Mouse (Mus musculus): ENCODE measurements at regions not wholly inside any gene's neighbourhood (a gene's known extent, or its start where the extent isn't known, plus 50 kb on each side); places are given as distances from the start of the nearest gene placed in this dataset.

DNA sequence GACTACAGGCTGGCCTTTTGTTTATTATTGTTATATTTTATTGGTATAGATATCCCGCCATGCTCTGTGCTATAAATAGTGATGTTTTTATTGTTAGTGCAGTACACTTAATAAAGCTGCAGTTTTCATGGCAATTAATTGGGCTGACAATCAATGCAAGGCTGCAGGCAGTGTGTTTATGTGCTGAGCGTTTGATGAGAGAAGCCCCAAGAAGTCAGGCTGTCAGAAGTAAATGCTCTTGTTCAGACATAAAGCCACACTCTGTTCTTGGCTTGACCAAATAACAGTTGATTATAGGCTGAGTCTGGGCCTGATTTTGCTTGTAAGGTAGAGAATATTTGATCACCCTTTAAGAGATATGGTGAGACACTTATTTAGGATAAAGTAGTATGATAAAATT is 341.4 kb downstream of the Cps1 start:
- TF ChIP-seq POLR2A (IDR thresholded peaks at IDR 0.05; ENCODE audit: control insufficient read depth, low read depth, low read length) (no peak), CTCF (IDR thresholded peaks at IDR 0.05; ENCODE audit: control insufficient read depth, insufficient read depth, insufficient replicate concordance, low read depth, low read length) (no peak)
